Mouse (Mus musculus): Measurements from ENCODE around the gene Palm. TPM values are rescaled to one million over a fixed set of nuclear protein-coding genes. Genes with fewer than 3 reads are reported as not detected.

Palm gene
- total RNA-seq, 2 experiments from 2014 or later = 70.3 to 77.3 TPM

DNA sequence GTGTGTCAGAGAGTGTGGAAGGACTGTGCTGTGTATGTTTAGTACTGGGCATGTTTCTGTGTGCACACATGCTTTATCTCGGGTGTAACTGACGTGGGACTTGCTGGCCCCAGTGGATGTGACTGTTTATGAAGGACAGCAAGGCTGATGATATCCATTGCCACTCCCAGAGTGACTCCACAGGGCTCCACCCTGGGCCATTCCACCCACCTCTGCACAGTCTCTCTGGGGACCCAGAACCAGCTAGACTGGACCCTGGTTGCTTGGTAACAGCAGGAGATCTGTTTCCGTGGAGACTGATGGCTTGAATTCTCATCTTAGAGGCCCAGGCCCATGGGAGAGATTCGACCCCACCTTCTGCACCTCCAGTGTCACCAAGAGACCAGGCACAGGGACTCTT, 24.9 kb downstream of the Palm start:
- intact Hi-C loops (cut with DNase I) = no loop called here
- DNase-seq (ENCODE audit: low spot score) = no peak

GRCm38 (mm10) chr10:79819606-79820005, 26.2 kb downstream of the Palm start:
- no peak for DNase-seq (ENCODE audit: low spot score)
- intact Hi-C loops (cut with DNase I) = no loop called here

GRCm38 (mm10) chr10:79820277-79820676, 26.9 kb downstream of the Palm start:
- intact Hi-C loops (cut with DNase I) = no loop called here
- DNase-seq (ENCODE audit: low spot score) = no peak

- DNase-seq (ENCODE audit: low spot score) = no peak
- intact Hi-C loops (cut with DNase I) = no loop called here
Observed at GRCm38 (mm10) chr10:79820782-79821181, 27.4 kb downstream of the Palm start, which contains the start of gene Misp. Gene Misp, plus strand, starts transcription at chr10:79820989.

GRCm38 (mm10) chr10:79821731-79822130, 28.4 kb downstream of the Palm start:
- intact Hi-C loops (cut with DNase I) = no loop called here
- no peak for DNase-seq (ENCODE audit: low spot score)

DNA sequence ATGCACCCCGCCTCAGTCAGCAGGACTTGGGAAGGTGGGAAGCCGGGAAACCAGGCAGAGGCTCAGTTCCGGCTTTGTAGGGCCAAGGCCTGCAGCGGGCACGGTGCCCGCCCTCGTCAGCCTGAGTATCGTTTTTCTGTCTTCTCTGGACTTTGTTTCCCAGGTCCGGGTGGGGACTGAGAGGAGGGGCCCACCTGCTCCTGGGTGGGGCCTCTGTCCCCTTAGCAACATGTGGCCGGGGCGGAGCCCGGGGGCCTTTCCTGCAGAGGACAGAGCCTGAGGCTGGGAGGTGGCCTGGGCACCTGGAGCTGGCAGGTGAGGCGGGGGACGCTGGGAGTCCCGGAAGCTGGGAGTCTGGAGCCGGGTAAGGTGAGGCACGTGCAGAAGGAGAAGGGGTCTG, 29.0 kb downstream of the Palm start:
- DNase-seq (ENCODE audit: low spot score) = no peak
- intact Hi-C loops (cut with DNase I) = no loop called here

DNA sequence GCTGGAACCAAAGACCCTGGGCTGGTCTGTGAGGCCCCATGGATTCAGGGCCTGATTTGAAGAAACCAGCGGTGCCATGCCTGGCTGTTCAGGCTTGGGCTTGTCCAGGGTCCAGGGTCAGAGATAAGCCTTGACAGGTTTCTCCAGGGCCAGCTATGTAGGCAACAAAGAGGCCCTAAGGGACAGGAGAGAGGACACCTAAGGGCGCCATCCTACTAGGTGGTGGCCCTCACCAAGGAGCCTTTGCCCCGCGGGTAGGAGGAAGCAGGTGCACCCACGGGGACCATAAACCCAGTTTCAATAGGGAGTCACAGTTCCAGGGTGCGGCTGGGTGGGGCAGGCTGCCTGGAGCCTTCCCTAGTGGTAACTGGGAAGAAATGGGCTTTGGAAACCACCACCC, 29.6 kb downstream of the Palm start:
- intact Hi-C loops (cut with DNase I) = no loop called here

DNA sequence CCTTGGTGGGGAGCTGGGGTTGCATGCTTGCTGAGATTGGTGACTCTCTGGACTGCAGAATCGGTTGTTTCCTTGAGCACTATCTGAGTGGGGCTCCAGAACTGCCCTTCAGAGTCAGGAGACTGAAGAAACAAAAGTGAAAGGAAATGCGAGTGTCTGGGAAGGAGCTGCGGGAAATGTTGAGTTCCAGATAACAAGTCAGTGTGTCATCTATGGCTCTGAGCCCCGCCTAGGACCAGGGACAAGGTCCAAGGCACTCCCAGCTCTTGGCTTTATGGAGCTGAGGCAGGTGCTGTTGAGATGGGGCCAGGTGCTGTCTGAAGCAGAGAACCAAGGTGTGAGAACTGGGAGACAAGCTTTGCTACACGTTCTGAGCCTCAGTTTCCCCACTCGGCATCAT, 31.0 kb downstream of the Palm start:
- intact Hi-C loops (cut with DNase I) = no loop called here
- DNase-seq (ENCODE audit: low spot score) = no peak

More for the DNA sequence above, 29.6 kb downstream of the Palm start:
- no peak for DNase-seq (ENCODE audit: low spot score)

DNA sequence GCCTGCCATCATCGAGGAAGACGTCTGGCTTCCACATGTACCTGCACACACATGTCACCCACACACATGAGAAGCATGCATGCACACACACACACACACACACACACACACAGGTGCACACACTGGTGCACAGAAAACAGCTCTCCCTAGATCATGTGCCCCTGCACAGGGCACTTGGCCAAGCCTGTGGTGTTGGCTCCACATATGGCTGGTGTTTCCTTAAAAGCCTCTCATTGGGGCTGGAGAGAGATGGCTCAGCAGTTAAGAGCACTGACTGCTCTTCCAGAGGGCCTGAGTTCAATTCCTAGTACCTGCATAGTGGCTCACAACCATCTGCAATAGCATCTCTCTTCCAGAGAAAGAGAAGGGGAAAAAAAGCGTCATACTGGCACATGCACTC, 38.2 kb downstream of the Palm start:
- intact Hi-C loops (cut with DNase I) = loop anchor here (5.0 kb wide), 1 partner anchor 36 kb away; no protein-coding TSS in a partner anchor
- no peak for DNase-seq (ENCODE audit: low spot score)

- no peak for DNase-seq (ENCODE audit: low spot score)
- intact Hi-C loops (cut with DNase I) = loop anchor here (5.0 kb wide), 1 partner anchor 35 kb away; no protein-coding TSS in a partner anchor
Observed at GRCm38 (mm10) chr10:79832026-79832785, 38.8 kb downstream of the Palm start.

GRCm38 (mm10) chr10:79832786-79833181, 39.4 kb downstream of the Palm start:
- DNase-seq (ENCODE audit: low spot score) = no peak
- intact Hi-C loops (cut with DNase I) = loop anchor here (5.0 kb wide), 1 partner anchor 35 kb away; no protein-coding TSS in a partner anchor

DNA sequence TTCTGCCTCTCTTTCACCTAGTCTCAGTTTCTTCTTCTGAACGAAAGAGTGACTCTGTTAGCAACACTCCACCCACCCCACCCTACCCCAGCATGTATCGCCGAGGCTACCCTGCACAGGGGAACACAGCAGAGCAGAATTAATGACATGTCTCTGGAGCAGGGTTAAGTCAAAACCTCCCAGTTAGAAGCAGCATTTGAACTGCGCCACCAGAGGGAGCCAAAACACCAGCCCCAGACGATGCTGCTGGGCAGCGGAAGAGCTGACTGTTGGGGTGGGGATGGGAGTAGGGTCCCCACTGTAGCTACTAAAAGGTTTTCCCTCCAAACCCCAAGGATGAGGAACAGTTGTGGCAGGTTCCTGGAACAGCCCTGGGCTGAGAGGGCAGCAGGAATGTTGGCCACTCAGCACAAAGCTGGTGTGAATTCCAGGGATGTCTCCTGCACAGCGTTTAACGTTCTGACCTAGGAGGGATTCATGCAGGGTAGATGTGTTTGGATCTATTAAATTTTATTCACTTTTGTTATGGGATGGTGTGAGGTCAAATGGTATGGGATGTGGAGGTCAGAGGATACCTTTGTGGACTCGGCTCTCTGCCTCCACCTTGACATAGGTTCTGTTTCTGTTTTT, 41.5 kb downstream of the Palm start:
- no peak for DNase-seq (ENCODE audit: low spot score)
- intact Hi-C loops (cut with DNase I) = loop anchor here (1.0 to 5.0 kb wide), 4 partner anchors 32 to 122 kb away; no protein-coding TSS in a partner anchor

DNA sequence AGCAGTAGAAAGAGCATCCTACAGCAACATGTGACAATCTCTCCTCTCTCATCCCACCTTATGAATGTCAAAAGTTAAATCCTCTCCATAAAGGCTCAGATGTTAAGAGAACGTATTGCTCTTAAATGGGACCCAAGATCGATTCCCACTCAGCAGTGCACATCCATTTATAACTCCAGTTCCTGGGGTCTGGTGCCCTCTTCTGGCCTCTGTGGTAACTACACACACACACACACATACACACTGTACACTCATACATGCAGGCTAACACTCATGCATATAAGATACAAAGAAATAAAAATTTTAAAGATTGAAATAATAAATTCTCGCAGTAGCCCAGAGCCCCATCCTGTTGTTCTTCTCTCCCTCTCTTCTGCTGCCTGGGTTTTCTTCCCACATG, 43.5 kb downstream of the Palm start:
- intact Hi-C loops (cut with DNase I) = no loop called here

DNA sequence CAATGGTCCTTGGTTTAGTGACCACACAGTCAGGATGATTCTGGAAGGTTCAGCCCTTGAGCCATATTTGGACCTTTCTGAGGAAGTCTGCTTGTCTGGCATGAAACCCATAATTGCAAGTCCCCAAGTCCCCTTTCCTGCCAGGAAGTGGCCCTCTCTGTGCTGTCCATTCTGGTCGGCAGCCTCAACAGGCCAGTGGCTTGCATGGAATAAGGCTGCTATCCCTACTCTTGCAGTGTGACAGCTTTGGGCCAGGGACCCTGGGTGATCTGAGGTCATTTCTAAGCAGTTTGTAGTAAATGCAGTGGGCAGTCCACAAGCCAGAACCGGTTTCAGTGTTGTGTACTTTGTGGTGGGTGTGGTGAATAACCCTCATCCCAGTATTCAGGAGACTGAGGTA, 44.8 kb downstream of the Palm start:
- intact Hi-C loops (cut with DNase I) = no loop called here
- DNase-seq (ENCODE audit: low spot score) = no peak

More for the DNA sequence above, 43.5 kb downstream of the Palm start:
- no peak for DNase-seq (ENCODE audit: low spot score)

DNA sequence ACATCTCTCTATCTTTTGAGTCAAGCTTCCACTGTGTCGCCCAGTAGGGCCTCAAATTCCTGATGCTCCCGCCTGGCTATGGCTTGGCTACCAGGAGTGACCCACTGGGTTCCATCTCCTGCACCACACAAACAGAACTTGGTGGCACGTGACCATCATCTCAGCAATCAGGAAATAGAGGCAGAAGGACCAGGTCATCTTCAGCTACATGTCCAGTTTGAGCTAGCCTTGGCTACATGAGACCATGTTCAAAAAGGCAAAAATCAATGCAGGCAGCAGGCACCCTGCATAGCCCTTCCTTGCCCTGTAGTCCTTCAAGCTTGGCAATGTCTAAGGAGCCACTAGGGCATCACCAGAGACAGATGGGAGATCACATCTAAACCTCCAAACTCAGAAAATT, 46.7 kb downstream of the Palm start:
- intact Hi-C loops (cut with DNase I) = loop anchor here (2.0 kb wide), 1 partner anchor 17 kb away; no protein-coding TSS in a partner anchor
- no peak for DNase-seq (ENCODE audit: low spot score)

DNA sequence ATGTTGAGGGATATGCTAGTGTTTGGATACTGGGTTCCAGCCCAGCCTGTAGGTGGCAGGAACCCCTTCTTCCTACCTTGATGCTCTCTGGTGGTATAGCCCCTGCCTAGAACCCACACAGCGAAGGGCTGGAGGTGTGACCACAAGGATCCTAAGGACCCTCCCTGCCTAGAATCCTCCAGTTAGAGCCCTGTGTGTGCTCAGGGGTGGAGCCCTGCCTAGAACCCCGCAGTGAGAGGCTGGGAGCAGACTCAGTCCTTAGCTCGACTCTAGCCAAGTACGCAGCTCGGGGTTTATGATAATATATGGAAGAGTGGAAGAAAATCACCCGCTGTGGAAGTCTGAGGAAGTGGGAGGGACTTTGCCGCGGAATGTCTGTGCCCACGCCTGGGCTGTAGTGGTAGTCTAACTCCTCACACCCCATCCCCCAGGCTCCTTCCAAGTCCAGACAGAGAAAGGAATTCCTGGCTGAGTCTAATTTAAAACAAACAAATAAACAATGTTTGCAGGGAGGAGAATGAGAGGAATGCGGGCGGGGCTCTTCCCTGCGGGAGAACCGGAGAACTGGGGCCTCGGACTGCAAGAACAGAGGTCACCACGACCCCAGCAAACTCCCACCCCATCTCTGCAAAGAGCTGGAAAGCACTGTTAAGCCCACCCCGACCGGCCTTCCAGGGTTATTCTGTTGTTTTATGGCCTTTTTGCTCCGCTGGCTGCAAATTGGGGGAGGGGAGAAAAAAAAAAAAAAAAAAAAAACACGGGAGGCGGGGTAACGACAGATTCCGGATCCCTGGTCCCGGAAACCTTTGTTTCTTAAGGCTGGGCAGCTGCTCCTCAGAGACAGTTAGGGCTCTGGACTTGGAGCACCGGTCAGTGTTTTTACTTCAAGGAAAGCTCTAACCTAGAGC, 47.5 kb downstream of the Palm start:
- intact Hi-C loops (cut with DNase I) = loop anchor here (2.0 kb wide), 1 partner anchor 16 kb away; no protein-coding TSS in a partner anchor
- peak; percentile 65 for DNase-seq (ENCODE audit: low spot score)

DNA sequence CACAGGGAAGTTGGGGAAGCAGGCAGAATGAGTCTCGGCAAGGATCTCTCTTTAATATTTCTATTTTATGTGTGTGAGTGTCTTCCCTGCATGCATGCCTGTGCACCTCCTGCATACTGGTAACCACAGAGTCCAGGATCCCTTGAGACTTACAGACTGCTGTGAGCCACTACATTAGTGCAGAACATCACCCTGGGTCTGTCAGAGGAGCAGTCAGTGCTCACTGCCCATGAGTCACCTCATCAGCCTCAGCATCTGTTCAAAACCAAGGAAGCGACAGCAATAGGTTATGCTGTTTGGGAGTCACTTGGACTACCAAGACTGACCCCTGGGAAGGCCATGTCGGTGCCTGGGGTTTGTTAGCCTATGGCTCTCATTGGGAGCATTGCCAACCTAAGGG, 49.0 kb downstream of the Palm start:
- no peak for DNase-seq (ENCODE audit: low spot score)
- intact Hi-C loops (cut with DNase I) = no loop called here

DNA sequence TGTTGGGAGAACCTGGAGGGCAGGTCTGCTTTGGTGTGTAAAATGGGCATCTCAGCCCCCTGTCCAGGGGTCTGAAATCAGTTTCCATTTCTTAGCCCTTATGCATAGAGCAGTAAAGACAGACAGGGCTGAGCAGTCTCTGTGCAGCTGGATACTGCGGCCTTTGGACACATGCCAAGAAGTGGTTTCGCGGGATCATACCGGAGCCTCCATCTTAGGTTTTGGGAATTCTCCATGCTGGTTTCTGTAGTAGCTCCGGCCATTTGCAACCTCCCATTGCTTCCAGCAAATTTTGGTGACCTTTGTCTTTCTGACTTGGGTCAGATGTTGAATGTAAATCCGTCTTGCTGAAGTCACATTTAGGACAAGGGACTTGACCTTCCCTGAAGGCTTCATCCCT, 50.1 kb downstream of the Palm start:
- intact Hi-C loops (cut with DNase I) = no loop called here

DNA sequence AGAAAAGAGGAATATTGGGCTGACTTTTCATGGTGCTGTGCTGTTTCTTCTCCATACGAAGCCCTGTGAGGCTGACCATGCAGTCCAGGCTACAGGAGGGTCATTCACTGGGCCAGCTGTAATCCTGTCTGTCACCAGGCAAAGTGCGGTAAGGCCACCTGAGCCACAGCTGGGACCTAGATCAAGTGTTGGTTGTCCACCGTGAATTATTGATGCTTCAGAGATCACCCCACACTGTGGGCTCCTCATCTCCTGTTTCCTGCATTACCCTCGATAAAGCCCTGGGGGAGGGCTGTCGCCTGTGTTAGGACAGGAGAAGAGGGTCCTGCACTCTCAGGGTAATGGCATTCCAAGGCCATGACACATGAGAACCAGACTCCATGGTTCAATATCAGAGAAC, 53.2 kb downstream of the Palm start:
- intact Hi-C loops (cut with DNase I) = no loop called here

More for the DNA sequence above, 50.1 kb downstream of the Palm start:
- no peak for DNase-seq (ENCODE audit: low spot score)

More for the DNA sequence above, 53.2 kb downstream of the Palm start:
- no peak for DNase-seq (ENCODE audit: low spot score)

All from heart, postnatal 25 days (tissue).